16 mouse cellular contexts compared by ENCODE assay signal in the genomic region with DNA sequence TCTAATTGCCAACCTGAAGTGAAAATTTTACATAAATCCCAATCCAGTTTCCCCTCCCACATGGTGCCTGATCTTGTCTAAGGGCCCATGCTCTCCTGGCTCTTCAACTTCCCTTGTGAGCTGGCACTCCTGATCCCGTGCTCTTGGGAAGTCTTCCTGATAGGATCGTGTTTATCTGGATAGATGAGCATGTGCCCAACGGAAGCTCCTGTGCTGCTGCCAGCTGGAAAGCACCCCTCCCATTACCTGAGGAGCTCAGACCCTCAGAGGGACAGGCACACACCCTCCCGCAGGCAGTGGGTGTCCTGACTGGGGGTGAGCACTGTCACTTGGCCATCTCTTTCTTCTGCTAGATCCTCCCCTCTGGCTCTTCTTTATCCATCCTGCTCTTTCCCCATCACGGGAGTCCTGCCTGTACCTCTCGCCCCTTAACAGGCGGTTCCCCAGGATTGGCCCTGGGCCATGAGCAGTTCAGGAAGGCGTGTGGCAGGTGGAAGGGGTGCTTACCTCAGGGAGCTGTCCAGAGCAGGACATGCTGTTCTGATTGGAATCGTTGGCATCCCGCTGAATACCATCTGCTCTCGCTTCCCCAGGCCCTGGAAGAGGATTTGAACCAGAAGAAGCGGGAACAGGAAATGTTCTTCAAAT. TPM values are rescaled to one million over a fixed set of nuclear protein-coding genes. Genes with fewer than 3 reads are reported as not detected.
DNase-seq lines count a peak whose midpoint lies in the region; ATAC-seq lines count a peak whose summit lies in the region.
"Had no signal": no experiment of that assay in that cellular context is flagged by ENCODE, and none has a peak within 500 bp of the region (broad histone marks: within the 10 kb centered on the region; RNA-seq: fewer than 3 reads in every experiment).

No protein-coding gene starts in this region.

- peak; percentile 19; the same call in 1 of the 2 replicates for ATAC-seq in hindbrain, embryonic 16.5 days
- no peak for ATAC-seq in hindbrain, embryonic 11.5 days (ENCODE audit: low FRiP score)
- no peak for ATAC-seq in midbrain, embryonic 11.5 days (ENCODE audit: low FRiP score)
- ATAC-seq in midbrain, embryonic 16.5 days, result no peak
- ATAC-seq: intestine, embryonic 15.5 days had no signal

- no peaks in the 10 kb centered on the region for H3K9me3 ChIP-seq in hindbrain, embryonic 16.5 days (ENCODE audit: control insufficient read depth, low read length)
- H3K9me3 ChIP-seq in hindbrain, embryonic 11.5 days (ENCODE audit: control insufficient read depth, low read length), result no peaks in the 10 kb centered on the region
- no peaks in the 10 kb centered on the region for H3K9me3 ChIP-seq in midbrain, embryonic 11.5 days (ENCODE audit: control insufficient read depth, low read length)
- no peaks in the 10 kb centered on the region for H3K9me3 ChIP-seq in midbrain, embryonic 16.5 days (replicated peaks; ENCODE audit: control insufficient read depth, low read length, poor library complexity, severe bottlenecking)
- no peaks in the 10 kb centered on the region for H3K9me3 ChIP-seq in limb, embryonic 10.5 days (replicated peaks)
- H3K9me3 ChIP-seq: G1E; intestine, embryonic 15.5 days; kidney, embryonic 15.5 days; limb, embryonic 12.5 days; neural tube, embryonic 15.5 days had no signal

- H3K9ac ChIP-seq in hindbrain, embryonic 16.5 days (ENCODE audit: low read depth, low read length), result no peak overlapping the region
- no peak overlapping the region for H3K9ac ChIP-seq in hindbrain, embryonic 11.5 days (ENCODE audit: low read depth, low read length)
- H3K9ac ChIP-seq in midbrain, embryonic 11.5 days (ENCODE audit: low read length), result no peak overlapping the region
- H3K9ac ChIP-seq in midbrain, embryonic 16.5 days (ENCODE audit: low read depth, low read length), result no peak overlapping the region
- H3K9ac ChIP-seq: intestine, embryonic 15.5 days; kidney, embryonic 15.5 days; limb, embryonic 12.5 days; liver, embryonic 14.5 days; neural tube, embryonic 15.5 days had no signal

- H3K27ac ChIP-seq in hindbrain, embryonic 16.5 days (ENCODE audit: low read depth, low read length), result no peak overlapping the region; the same call in 1 of the 2 replicates
- no peak overlapping the region for H3K27ac ChIP-seq in hindbrain, embryonic 11.5 days (ENCODE audit: low read depth, low read length)
- no peak overlapping the region for H3K27ac ChIP-seq in midbrain, embryonic 11.5 days (ENCODE audit: low read depth, low read length)
- no peak overlapping the region for H3K27ac ChIP-seq in midbrain, embryonic 16.5 days (ENCODE audit: low read length)
- no peak overlapping the region for H3K27ac ChIP-seq in limb, embryonic 10.5 days
- H3K27ac ChIP-seq: intestine, embryonic 15.5 days; kidney, embryonic 15.5 days; limb, embryonic 12.5 days; liver, embryonic 14.5 days; neural tube, embryonic 15.5 days had no signal

- H3K36me3 ChIP-seq in hindbrain, embryonic 16.5 days (ENCODE audit: control insufficient read depth, insufficient read depth, low read length), result peaks cover 6% of the 10 kb centered on the region; the same call in 1 of the 2 replicates
- H3K36me3 ChIP-seq in hindbrain, embryonic 11.5 days (ENCODE audit: control insufficient read depth, insufficient read depth, low read length), result no peaks in the 10 kb centered on the region
- H3K36me3 ChIP-seq in midbrain, embryonic 11.5 days (ENCODE audit: control insufficient read depth, insufficient read depth, low read length), result no peaks in the 10 kb centered on the region
- no peaks in the 10 kb centered on the region for H3K36me3 ChIP-seq in midbrain, embryonic 16.5 days (ENCODE audit: control insufficient read depth, insufficient read depth, low read length)
- H3K36me3 ChIP-seq in limb, embryonic 10.5 days, result no peaks in the 10 kb centered on the region
- H3K36me3 ChIP-seq: intestine, embryonic 15.5 days; limb, embryonic 12.5 days; neural tube, embryonic 15.5 days had no signal

- no peak overlapping the region for H3K4me3 ChIP-seq in hindbrain, embryonic 16.5 days (ENCODE audit: low read length)
- no peak overlapping the region for H3K4me3 ChIP-seq in hindbrain, embryonic 11.5 days (ENCODE audit: low read depth, low read length)
- H3K4me3 ChIP-seq in midbrain, embryonic 11.5 days (ENCODE audit: low read depth, low read length), result no peak overlapping the region
- H3K4me3 ChIP-seq in midbrain, embryonic 16.5 days (ENCODE audit: low read depth, low read length), result no peak overlapping the region
- no peak overlapping the region for H3K4me3 ChIP-seq in limb, embryonic 10.5 days
- H3K4me3 ChIP-seq: erythroblast, embryonic 14.5 days; intestine, embryonic 15.5 days; kidney, embryonic 15.5 days; limb, embryonic 12.5 days; neural tube, embryonic 15.5 days had no signal

- WGBS in hindbrain, embryonic 16.5 days, result 59% methylated on average over 12 of the region's 12 CpGs
- 78% methylated on average over 12 of the region's 12 CpGs for WGBS in hindbrain, embryonic 11.5 days
- 85% methylated on average over 12 of the region's 12 CpGs for WGBS in midbrain, embryonic 11.5 days
- WGBS in midbrain, embryonic 16.5 days, result 84% methylated on average over 12 of the region's 12 CpGs
- 82% methylated on average over 12 of the region's 12 CpGs for WGBS in limb, embryonic 10.5 days

- no peaks in the 10 kb centered on the region; the same call in 1 of the 2 replicates for H3K27me3 ChIP-seq in hindbrain, embryonic 16.5 days (replicated peaks; ENCODE audit: control insufficient read depth, insufficient read depth, low read length)
- no peaks in the 10 kb centered on the region for H3K27me3 ChIP-seq in hindbrain, embryonic 11.5 days (ENCODE audit: control insufficient read depth, insufficient read depth, low read length)
- H3K27me3 ChIP-seq in midbrain, embryonic 11.5 days (ENCODE audit: control insufficient read depth, insufficient read depth, low read length), result no peaks in the 10 kb centered on the region
- no peaks in the 10 kb centered on the region for H3K27me3 ChIP-seq in midbrain, embryonic 16.5 days (ENCODE audit: control insufficient read depth, insufficient read depth, low read depth, low read length)
- no peaks in the 10 kb centered on the region for H3K27me3 ChIP-seq in limb, embryonic 10.5 days (ENCODE audit: low read depth, poor library complexity, severe bottlenecking)
- H3K27me3 ChIP-seq: intestine, embryonic 15.5 days; kidney, embryonic 15.5 days; limb, embryonic 12.5 days; neural tube, embryonic 15.5 days had no signal

- DNase-seq in hindbrain, embryonic 11.5 days (ENCODE audit: low spot score), result no peak
- DNase-seq in midbrain, embryonic 11.5 days (ENCODE audit: low spot score, missing footprints), result peak; percentile 23
- peak; percentile 99 for DNase-seq in cerebellum, adult 9-10 months
- peak; percentile 27 for DNase-seq in limb, embryonic 10.5 days (ENCODE audit: low spot score)
- no peak for DNase-seq in frontal cortex, adult 2 months (ENCODE audit: extremely low spot score in 1 of 2, low spot score in 1 of 2)
- DNase-seq: adrenal gland, adult 2 months; lung, postnatal 10 days had no signal

- no peak overlapping the region for H3K4me2 ChIP-seq in hindbrain, embryonic 16.5 days (ENCODE audit: low read length)
- H3K4me2 ChIP-seq in hindbrain, embryonic 11.5 days (replicated peaks; ENCODE audit: low read depth, low read length), result no peak overlapping the region
- no peak overlapping the region for H3K4me2 ChIP-seq in midbrain, embryonic 11.5 days
- H3K4me2 ChIP-seq in midbrain, embryonic 16.5 days (ENCODE audit: low read length), result no peak overlapping the region
- H3K4me2 ChIP-seq: intestine, embryonic 15.5 days; kidney, embryonic 15.5 days; limb, embryonic 12.5 days; neural tube, embryonic 15.5 days had no signal

- peaks cover 5% of the 10 kb centered on the region; the same call in 1 of the 2 replicates for H3K4me1 ChIP-seq in hindbrain, embryonic 16.5 days (ENCODE audit: control insufficient read depth, insufficient read depth, low read depth, low read length)
- H3K4me1 ChIP-seq in hindbrain, embryonic 11.5 days (replicated peaks; ENCODE audit: control insufficient read depth, insufficient read depth, low read length), result peaks cover 2% of the 10 kb centered on the region; the same call in 1 of the 2 replicates
- H3K4me1 ChIP-seq in midbrain, embryonic 11.5 days (ENCODE audit: control insufficient read depth, insufficient read depth, low read length), result no peaks in the 10 kb centered on the region; the same call in 1 of the 2 replicates
- no peaks in the 10 kb centered on the region for H3K4me1 ChIP-seq in midbrain, embryonic 16.5 days (ENCODE audit: control insufficient read depth, insufficient read depth, low read length)
- peaks cover 29% of the 10 kb centered on the region for H3K4me1 ChIP-seq in limb, embryonic 10.5 days

RNA-seq across cellular contexts. Expression of gene Fbxw11, which starts 20.6 kb away (rescaled TPM):
- 106 and 121 TPM in 2 replicates for polyA plus RNA-seq in hindbrain, embryonic 16.5 days (2015; fragmentation: Nextera tagmentation; extraction: Ambion mirVana)
- 82.7 and 107 TPM in 2 replicates for polyA plus RNA-seq in hindbrain, embryonic 11.5 days (2014; fragmentation: Nextera tagmentation; extraction: Ambion mirVana)
- 104 TPM in 2 replicates for polyA plus RNA-seq in midbrain, embryonic 11.5 days (2014; fragmentation: Nextera tagmentation; extraction: Ambion mirVana)
- polyA plus RNA-seq in midbrain, embryonic 16.5 days (2015; fragmentation: Nextera tagmentation; extraction: Ambion mirVana), result 119 and 125 TPM in 2 replicates
- 77.6 and 96.4 TPM in 2 replicates for polyA plus RNA-seq in limb, embryonic 10.5 days (2016; fragmentation: Nextera tagmentation; extraction: Ambion mirVana)
- 80.3 and 82.7 TPM in 2 replicates for polyA plus RNA-seq in frontal cortex, adult 2 months (2012; rRNA removed)

Comparison
In these comparisons a context has a peak if more than half of its experiments do, and no peak if none do; other contexts are left out.
1. DNase-seq: peak in midbrain, embryonic 11.5 days (single experiment), cerebellum, adult 9-10 months (single experiment) and limb, embryonic 10.5 days (single experiment); none in hindbrain, embryonic 11.5 days (single experiment) and frontal cortex, adult 2 months (0 of 2).